23 mouse cellular contexts compared by ENCODE assay signal in the genomic region with DNA sequence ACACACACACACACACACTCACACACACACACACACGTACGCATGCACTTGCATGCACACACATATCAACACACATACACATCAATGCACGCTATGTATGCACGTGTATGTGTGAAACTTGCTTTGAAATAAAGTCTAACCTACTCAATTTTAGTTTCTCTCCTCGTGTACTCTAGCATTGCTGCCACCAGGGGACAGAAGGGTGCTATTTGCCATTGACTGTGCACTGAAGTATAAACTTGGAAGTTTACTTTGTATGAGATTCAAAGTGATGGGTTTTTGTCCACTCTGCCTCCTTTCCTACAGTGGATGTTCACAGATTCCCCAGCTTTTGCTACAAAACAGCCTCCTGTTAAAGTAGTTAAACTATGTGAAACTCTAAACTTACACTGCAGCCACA.
DNase-seq lines count a peak whose midpoint lies in the region; ATAC-seq and TF ChIP-seq lines count a peak whose summit lies in the region.
"Had no signal": no experiment of that assay in that cellular context is flagged by ENCODE, and none has a peak within 500 bp of the region (broad histone marks: within the 10 kb centered on the region; RNA-seq: fewer than 3 reads in every experiment).

No protein-coding gene starts in this region.

- intact Hi-C loops in heart, adult 2 months (cut with DNase I), result no loop called here
- intact Hi-C loops in heart, postnatal 25 days (cut with DNase I), result no loop called here

- TF ChIP-seq EP300 in heart, adult 2 months (IDR thresholded peaks at IDR 0.05; ENCODE audit: insufficient read depth, low read depth, low read length), result no peak

- H3K79me2 ChIP-seq in heart, adult 2 months (replicated peaks; ENCODE audit: control insufficient read depth, insufficient read depth, low read length), result no peaks in the 10 kb centered on the region

- no peak for TF ChIP-seq POLR2A in heart, adult 2 months (IDR thresholded peaks at IDR 0.05; ENCODE audit: insufficient read depth, low read depth, low read length)

- no peak overlapping the region for H3K27ac ChIP-seq in heart, adult 2 months
- no peak overlapping the region for H3K27ac ChIP-seq in layer of hippocampus, adult 2 months
- H3K27ac ChIP-seq in forebrain, embryonic 10.5 days, result no peak overlapping the region
- H3K27ac ChIP-seq: hindbrain, embryonic 13.5 days; liver, embryonic 12.5 days; neural tube, embryonic 15.5 days had no signal

- ATAC-seq in inflammation-experienced regulatory T-cells, adult 6 months, result peak; percentile 28
- no peak for ATAC-seq in megakaryocyte, adult 5-6 weeks (ENCODE audit: poor library complexity, severe bottlenecking)
- ATAC-seq: forebrain, postnatal 0 days; liver, embryonic 12.5 days; midbrain, embryonic 16.5 days had no signal

- H3K4me1 ChIP-seq in heart, adult 2 months (ENCODE audit: control insufficient read depth, insufficient read depth, low read length), result no peaks in the 10 kb centered on the region
- H3K4me1 ChIP-seq in forebrain, embryonic 10.5 days, result no peaks in the 10 kb centered on the region
- H3K4me1 ChIP-seq: heart, embryonic 12.5 days; hindbrain, embryonic 13.5 days; liver, embryonic 12.5 days; neural tube, embryonic 15.5 days had no signal

- H3K9me3 ChIP-seq in forebrain, embryonic 10.5 days, result no peaks in the 10 kb centered on the region
- H3K9me3 ChIP-seq: heart, embryonic 12.5 days; hindbrain, embryonic 13.5 days; liver, embryonic 12.5 days; neural tube, embryonic 15.5 days had no signal

- no peaks in the 10 kb centered on the region for H3K27me3 ChIP-seq in heart, adult 2 months (ENCODE audit: control insufficient read depth, insufficient read depth, low read length)
- H3K27me3 ChIP-seq in forebrain, embryonic 10.5 days (ENCODE audit: poor library complexity, severe bottlenecking), result no peaks in the 10 kb centered on the region
- H3K27me3 ChIP-seq: heart, embryonic 12.5 days; hindbrain, embryonic 13.5 days; liver, embryonic 12.5 days; neural tube, embryonic 15.5 days had no signal

- H3K36me3 ChIP-seq in heart, adult 2 months (ENCODE audit: control insufficient read depth, insufficient read depth, low read length), result no peaks in the 10 kb centered on the region
- no peaks in the 10 kb centered on the region for H3K36me3 ChIP-seq in forebrain, embryonic 10.5 days (replicated peaks)
- H3K36me3 ChIP-seq: heart, embryonic 12.5 days; hindbrain, embryonic 13.5 days; liver, embryonic 12.5 days; neural tube, embryonic 15.5 days had no signal

- 78% methylated on average over 5 of the region's 5 CpGs for WGBS in heart, adult 2 months
- 80% methylated on average over 5 of the region's 5 CpGs for WGBS in forebrain, embryonic 10.5 days

- no peak overlapping the region for H3K9ac ChIP-seq in heart, adult 2 months (ENCODE audit: low read depth, low read length)
- H3K9ac ChIP-seq: forebrain, postnatal 0 days; heart, embryonic 12.5 days; hindbrain, embryonic 13.5 days; liver, embryonic 12.5 days; lung, embryonic 14.5 days; neural tube, embryonic 15.5 days had no signal

- no peak overlapping the region for H3K4me3 ChIP-seq in heart, adult 2 months
- H3K4me3 ChIP-seq in layer of hippocampus, adult 2 months, result no peak overlapping the region
- no peak overlapping the region for H3K4me3 ChIP-seq in forebrain, embryonic 10.5 days
- H3K4me3 ChIP-seq: heart, embryonic 12.5 days; hindbrain, embryonic 13.5 days; liver, embryonic 12.5 days; neural tube, embryonic 15.5 days had no signal

- no peak for DNase-seq in heart, adult 2 months
- no peak for DNase-seq in heart, postnatal 25 days (ENCODE audit: low spot score)
- no peak for DNase-seq in layer of hippocampus, adult 2 months (ENCODE audit: low spot score in 2 of 2)
- DNase-seq in layer of hippocampus, postnatal 36 days, result no peak
- peak; percentile 4 for DNase-seq in A20 (ENCODE audit: low read depth, low spot score)
- DNase-seq in forebrain, embryonic 10.5 days (ENCODE audit: extremely low spot score, low spot score), result no peak
- DNase-seq: adrenal gland, postnatal 36 days; cerebellum, adult 11 months; cerebellum, postnatal 10 days; forebrain, postnatal 0 days; gastrocnemius, postnatal 14 days; heart, adult 11 months; heart, postnatal 14 days; kidney, adult 11 months; kidney, postnatal 10 days; lung, embryonic 14.5 days had no signal

- TF ChIP-seq CTCF in heart, adult 2 months (IDR thresholded peaks at IDR 0.05), result 0 out of 2 replicates have a peak, but pooled peaks have one; percentile 11
- TF ChIP-seq CTCF in layer of hippocampus, adult 2 months (conservative IDR thresholded peaks at IDR 0.05), result peak; percentile 32
